Mouse (Mus musculus): ENCODE measurements at regions not wholly inside any gene's neighbourhood (a gene's known extent, or its start where the extent isn't known, plus 50 kb on each side); places are given as distances from the start of the nearest gene placed in this dataset.
"Not testable (repeated sequence)": the region's sequence is repeated elsewhere in the genome, so short reads cannot be mapped to it uniquely, and the experiment has no call there.

DNA sequence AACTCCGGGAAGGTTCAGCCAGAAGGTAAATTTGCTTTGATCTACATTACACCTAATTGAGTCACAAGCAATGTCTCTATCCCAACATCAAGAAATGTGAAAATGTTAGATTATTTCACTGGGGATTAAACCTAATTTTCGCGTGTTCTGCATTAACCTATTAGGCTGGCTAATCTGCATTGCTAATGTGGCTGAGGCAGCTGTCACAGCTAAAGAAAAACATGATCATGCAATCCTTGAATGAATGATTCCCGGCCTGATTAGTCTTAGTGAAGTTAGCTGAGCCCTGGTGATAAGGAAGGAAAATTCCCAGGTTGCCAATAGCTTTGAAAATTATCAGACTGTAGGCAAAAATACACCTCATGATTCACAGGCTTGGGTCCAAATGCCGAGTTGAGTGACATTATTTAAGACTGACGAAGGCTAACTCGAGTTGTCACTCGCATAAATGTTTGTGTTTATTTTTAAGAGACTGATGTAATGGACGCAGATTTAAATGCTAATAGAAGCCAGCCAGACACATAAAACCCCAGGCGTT, 131.5 kb upstream of the Kiz start:
- DNase-seq (ENCODE audit: low read depth, low spot score), result no peak

DNA sequence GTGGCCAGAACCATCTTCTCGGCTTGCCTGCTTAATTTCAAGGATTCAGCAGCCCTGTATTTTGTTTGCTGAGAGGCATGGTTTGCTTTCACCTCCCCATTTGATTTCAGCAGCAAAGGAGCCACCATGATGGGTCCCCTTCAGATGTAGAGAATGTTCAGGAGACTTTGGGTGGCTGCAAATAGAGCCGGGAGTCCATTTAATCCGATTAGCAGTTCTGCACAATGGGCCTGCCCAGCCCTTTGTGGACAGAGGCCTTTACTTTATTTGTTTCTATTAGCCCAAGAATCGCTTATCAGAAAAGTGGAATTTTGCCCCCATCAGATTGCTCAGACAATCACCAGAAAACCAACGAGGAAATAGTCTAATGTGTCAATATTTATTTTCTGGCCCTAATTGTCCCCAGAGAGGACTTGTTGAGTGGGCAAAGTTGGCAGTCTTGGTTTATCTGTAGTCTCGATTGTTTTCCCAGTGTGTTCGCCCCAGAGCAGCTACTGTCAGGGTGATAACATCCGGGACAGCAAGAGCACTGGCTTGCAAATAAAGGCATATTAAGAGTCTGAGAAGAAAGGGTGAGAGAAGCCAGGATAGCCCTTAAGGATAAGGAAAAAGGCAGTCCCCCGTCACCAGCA, 130.6 kb upstream of the Kiz start:
- no peak for DNase-seq (ENCODE audit: low read depth, low spot score)

DNA sequence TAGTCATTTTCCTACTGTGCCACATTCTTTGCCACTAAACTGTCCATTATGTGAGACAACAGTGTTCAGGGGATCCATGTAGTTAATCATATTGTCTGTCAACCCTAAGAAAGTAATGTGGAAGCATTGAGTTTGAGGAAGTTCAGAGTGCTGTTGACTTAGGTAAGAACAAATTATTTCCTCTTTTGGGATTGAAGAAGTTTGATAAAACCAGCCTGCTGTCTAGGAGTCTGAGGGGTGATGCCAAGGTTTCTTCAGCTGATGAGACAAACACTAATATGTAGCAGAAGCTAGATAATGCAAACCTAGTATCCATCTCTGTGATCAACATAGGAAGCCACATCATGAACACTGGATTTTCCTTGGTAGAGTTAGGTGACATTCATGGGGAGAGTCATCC, 127.0 kb upstream of the Kiz start:
- DNase-seq (ENCODE audit: low read depth, low spot score), result no peak

DNA sequence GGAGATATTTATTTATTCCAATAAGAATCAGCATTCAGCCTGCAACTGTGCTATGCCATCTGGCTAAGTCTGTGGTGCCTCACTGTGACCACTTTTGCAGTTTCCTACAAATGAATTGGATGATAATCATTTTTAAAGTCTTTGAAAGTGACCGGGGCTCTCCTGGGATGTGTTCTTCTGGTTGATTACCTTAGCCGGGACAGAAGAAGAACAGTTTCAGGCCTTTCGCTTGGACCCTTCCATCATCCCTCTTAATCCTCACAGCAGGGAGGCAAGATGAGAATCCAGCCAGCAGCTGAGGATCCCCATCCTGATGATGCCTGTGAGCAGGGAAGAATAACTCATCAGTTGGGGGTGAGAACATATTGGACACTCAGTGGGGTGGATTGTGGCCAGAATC, 124.6 kb upstream of the Kiz start:
- no peak for DNase-seq (ENCODE audit: low read depth, low spot score)

DNA sequence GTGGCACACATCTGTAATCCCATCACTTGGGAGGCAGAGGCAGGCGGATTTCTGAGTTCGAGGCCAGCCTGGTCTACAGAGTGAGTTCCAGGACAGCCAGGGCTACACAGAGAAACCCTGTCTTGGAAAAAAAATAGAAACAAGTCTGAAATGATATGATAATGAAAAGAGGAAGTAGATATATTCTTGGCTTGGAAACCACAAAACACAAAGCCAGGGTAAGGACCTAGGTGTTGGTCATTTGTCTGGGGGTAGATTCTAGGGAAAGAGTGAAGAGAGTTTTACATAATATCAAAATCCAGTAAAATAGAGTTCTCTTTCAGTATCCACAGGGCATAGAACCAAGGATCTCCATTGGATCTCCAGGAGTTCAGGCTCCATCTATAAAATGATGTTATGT, 122.8 kb upstream of the Kiz start:
- not testable (repeated sequence) for DNase-seq (ENCODE audit: low read depth, low spot score)

DNA sequence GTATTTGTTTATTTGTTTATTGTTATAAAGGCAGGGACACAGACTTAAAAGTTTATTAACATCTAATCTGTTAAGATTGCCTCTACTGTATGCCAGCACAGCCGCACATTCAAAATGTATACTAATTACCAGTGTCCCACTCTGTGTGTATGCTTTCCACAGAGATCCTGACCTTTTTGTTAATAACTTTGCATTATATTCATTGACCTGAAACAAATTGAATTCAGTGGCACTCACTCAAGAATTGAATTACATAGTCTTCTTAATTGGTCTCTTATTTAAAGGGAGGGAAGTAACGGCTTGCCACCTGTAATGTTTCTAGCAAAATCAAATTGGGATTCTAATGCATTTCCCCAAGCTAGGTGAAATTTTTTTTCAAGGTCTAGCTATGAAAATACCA, 111.3 kb upstream of the Kiz start:
- no peak for DNase-seq (ENCODE audit: low read depth, low spot score)

DNA sequence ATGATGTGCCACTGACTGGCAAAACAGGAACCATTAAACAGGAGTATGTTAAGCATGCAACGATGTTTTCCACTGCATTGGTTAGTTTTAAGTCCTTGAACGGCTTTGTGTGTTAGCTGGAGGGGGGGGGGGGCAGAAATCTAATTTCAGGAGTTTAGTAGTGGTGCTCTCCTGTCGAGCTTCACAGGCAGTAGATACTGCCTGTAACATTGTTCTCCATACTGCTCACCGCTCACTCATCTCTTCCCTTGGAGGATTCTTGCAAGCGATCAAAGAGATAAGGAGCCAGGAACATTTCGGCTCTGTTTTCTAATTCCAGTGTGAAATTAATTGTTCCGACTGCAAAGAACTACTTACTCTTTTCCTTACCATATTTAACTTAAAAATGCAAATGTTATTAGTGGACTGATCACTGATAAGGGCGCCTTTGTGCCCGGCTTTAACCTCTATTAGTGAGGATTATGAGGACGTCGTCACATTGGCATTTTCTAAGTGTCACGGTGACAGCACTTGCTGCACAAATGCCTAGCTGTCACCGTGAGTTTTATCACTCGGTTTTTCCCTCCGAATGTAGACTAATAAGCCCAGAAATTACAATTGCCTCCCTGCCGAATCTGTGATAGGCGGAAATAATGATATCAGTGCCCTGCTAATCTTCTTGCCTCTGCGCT, 110.5 kb upstream of the Kiz start:
- DNase-seq (ENCODE audit: low read depth, low spot score), result no peak

DNA sequence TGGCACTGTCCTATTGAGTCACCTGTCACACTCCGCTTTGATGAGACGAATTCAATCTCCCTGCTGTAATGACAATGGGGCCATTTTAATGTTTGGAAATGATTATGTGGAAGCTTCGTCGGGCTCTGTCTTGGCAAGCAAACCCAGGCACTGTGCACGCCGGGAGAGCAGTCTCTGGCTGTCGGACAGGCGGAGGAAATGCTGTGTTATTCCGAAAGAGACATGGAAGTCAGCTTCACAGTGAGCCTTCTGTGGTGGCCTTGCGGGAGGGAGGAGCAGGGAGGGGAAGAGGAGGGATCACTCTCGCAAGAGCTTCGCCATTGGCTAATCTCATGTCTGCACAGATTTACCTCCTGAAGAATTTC, 110.0 kb upstream of the Kiz start:
- DNase-seq (ENCODE audit: low read depth, low spot score), result no peak

DNA sequence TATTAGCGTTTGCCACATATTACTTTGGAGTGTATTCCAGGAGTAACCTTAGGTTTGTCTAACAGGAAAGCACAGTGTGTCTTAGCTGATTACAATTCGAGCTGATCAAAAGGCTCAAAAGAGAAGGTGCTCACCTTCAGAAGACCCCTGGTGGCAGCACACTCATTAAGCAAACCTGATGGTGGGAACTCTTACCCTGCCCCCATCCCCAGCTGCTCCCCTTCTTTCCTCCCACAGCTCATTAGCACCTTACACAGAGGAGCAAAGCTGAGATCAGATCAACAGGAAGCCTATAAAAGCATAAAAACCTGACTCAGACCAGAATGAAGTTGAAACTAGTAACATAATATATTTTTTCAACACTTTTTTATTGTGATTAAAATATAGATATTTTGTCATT, 101.7 kb upstream of the Kiz start:
- no peak for DNase-seq (ENCODE audit: low read depth, low spot score)

DNA sequence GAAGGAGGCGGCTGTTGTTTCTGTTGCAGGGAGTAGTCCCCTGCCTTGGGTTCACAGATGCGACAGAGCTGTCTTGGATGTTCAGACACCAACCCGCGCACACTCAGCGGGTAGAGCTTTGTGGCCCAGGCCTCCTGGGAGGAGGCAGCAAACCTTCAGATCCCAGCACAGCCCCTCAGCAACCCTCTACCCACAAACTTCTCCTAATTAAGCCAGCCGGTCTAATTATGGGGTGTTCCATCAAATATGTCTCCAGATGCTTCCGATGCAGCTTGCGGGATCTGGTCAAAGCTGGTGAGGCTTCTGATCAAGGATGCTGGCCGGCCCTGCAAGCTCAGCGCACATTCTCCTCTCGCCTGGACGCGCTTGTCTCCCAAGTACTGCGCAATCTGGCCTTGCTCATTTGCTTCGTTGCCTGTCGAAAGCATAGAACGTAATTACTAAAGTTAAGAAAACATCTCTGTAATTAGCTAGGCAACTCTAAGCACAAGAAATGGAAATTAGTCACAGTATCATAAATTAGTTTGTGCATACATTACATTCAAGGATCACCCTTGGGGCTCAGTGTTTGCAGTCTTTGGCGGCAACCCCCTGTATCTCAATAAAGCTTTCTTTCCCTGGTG, 92.0 kb upstream of the Kiz start:
- DNase-seq (ENCODE audit: low read depth, low spot score), result no peak

DNA sequence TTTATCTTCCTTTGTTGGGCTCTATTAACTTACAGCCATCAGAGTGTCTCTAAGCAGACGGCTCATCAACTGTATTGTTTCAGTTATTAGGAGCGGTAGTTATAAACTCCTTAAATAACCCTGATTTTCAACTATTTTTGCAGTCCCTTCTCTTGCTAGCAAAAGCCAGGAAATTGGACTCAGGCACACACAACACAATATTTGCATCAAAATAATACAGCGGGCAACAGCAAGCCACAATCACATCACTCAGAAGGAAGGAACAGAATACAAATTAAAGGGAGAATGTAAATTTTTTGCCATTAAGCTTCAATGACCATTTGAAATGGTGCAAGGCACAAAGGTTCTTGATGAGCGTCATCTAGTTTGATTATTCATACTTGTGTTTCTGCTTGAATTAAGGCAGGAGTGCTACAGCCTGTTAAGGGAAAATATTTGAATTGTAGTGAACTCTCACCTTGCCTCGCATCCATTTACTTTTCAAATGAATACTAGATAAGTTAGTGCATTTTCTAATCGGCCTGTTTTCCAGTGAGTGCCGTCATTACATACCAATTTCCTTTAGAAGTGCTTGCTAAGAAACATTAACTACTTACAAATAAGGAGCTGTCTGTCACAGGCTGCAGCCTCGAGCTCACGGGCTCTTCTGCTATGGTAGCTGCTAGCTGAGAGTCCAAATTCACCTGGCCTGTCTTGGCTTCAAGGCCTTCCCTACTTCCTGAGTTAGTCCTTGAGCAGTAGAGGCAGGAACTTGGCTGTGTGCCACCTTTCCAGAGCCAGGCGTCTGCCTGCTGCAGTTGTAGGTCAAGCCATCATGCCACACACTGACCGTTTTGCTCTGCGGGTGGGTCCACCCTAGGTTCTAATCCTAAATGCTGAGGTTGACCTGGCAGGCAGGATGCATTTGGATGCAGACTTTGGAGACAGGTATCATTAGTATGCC, 91.1 kb upstream of the Kiz start:
- no peak for DNase-seq (ENCODE audit: low read depth, low spot score)

DNA sequence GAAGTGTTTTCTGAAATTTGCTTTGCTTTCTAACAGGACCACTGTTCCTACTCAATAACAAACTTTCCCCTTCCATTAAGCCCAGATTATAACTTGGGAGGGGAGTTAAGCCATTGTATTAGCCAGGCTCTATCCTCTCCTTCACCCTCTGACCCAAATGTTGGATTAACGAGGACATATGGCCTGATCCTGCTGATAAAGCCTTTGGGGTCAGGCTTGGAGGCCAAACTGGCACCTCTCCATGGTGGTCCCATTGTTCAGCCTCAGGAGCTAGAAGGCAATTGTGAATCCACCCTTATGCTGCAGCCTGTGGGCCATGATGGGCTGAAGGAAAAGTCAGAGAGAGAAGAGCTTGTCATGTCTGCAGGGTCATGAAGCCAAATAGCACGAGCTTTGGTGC, 80.8 kb upstream of the Kiz start:
- DNase-seq (ENCODE audit: low read depth, low spot score), result no peak

DNA sequence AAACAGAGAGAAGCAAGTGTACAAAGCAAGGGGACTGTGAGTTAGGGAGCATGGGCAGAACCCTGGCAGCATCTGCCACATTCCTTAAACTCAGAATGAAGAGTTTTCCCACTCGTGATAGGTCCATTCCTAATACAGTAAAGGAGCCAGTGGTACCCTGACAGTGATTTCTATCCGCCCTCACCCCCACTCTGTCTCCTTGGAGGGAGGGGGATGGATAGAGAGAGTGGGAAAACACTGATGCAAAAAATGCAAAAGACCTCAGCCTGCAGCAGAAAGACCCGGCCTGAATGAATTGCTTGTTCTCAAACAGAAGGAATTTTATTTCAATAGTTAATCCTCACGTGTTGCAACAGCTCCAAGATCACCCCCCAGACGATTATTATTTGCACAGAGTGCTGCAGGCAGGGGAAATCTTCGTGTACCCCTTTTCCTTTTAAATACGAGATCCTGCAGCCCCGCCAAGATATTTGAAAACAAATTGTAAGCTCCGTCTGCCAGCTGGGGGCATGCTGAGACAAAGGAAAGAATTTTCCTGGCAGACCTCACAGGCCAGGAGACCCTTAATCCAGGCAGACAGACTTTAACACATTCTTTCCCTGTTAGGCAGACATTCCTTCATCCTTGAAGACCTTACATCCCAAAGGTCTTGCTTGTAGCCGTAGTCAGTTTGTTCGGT, 68.4 kb upstream of the Kiz start:
- no peak for DNase-seq (ENCODE audit: low read depth, low spot score)

DNA sequence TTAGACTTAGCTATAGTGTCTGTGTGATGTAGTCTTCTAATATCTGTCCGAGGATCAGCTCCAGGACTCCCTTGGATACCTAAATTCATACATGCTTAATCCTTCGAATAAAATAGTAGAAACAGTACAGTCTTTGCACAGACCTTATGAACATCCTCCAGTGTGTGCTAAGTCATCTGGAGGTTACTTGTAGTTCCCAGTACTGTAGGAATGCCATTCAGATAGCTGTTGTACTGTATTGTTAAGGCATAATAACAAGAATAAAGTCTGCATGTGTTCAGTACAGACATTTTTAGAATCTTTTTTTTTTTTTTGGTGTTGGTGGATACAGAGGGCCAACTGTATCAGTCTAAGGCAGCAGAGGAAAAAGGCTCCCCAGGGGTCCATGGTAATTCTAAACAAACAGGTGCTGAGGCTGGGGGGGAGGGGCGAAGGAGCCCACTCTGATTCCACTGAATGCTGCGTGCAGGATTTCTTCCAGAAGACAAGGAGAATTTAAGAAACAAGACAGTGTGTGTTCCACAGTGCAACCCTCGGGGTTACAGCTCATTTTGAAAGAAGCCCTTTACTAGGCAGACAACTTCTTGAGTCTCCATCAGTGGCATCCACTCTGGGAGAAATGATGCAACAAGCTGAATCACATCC, 67.7 kb upstream of the Kiz start:
- DNase-seq (ENCODE audit: low read depth, low spot score), result no peak

DNA sequence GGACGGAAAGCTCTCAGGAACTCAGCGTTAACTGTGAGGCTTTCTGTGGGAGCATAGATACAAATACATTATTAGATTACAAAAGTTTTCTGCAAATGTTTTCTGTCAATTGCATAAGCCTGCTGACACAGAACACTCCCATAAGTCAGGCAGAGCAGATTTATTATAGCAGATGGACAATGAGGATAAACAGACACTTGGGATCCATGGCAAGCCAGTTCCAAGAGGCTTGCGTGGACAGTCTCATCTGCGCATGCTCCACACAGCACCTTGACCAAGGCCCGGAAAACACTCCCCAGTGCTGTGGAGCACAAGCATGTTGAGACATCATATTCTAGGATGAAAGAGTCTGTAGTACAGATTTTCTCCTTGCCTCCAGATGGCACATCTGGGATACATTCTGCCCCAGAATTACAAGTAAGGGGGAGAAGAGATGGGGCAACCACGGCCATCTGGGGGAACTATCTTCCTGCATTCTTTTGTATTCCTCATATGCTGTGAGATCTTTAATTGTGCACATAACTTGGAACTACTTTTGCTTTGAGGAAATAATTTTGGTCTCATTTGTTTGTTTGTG, 62.7 kb upstream of the Kiz start:
- DNase-seq (ENCODE audit: low read depth, low spot score), result no peak

DNA sequence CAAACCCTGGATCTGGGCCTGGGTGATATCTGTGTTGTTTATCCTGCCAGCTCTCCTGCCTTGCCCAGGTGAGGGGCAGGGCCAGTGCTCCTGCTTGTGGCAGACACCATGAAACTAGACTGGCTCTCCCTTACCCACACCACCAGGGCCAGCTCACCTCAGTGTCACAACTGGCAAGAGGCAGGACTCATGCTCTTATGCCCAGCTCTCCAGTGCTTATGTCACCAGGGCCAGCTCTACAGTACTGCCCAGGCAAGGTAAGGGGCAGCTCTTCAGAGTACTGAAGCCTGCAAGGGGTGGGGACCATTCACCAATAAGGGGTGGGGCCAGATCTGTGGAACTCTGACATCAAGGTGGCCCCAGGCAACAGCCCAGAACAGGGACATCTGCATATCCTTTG, 52.7 kb upstream of the Kiz start:
- no peak for DNase-seq (ENCODE audit: low read depth, low spot score)

All from brain, embryonic 18.5 days (tissue).